Mouse (Mus musculus) fibroblast of lung, adult 2 months (primary cell): ENCODE measurements around the gene Gltp.

Experiments used
- DNase-seq: peaks from one replicate; pipeline ENCODE4 v3.0.0-alpha.2; 2011; ENCODE audit warnings: low read depth

Gene Gltp

DNA sequence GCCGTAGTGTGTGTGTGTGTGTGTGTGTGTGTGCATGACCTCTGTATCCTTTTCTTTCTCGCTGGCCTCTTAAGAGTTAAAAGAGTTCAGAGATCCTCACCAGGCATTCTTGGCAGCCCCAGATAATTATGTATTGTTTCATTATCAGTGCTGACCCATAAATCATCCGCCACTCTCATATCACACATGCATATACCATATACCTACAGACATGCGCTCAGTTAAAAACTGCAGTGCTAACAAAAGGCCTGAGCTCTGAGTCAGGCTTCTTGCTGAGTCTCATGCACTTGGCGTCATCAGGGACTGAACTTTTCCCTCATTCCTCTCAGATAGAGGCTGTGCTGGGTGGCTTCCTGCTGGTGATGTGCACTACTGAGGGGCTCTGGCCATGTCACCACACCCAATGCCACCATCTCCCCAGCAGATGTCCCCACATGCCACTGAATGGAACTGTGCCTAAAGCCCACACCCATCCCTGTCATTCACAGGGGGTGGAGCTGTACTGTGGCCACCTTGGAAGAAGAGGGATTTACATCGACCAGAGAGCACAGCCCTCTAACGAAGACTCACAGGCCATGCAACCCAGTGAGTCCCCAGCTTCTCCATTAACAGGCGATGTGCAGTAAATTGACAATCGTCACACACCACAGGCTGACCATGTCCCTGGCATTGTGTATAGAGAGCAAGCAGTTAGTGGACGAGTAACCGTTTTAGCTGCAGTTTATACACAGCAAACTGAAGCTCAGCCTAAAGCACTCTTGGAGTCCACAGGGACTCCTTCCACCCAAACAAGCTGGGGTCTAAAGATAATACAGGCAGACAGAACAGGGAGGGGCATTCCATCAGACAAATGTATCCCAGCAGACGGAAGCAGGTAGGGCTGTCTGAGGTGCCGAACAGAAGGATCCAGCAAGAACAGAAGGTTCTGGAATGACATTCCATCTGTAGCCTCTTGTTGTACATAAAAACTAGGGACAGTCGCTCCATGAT is 11.9 kb upstream of the Gltp start:
- no peak for DNase-seq

DNA sequence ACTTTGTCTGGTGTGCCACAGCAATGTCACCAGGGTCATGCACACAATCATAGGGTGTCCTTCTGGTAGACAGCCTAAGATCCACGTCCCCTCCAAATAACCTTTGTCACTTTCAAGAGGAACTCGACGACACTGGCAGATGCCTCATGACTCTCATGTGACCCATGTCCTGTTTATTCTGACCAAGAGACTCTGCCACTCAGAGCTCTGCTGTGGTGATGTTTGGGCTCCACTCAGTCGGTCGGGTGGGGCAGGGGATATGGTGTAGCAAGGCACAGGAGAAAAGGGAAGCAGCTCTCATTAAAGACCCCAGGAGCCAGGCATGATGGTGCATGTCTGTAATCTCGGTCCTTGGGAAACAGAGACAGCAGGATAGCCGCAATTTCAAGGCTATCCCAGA is 8.2 kb upstream of the Gltp start:
- no peak for DNase-seq

DNA sequence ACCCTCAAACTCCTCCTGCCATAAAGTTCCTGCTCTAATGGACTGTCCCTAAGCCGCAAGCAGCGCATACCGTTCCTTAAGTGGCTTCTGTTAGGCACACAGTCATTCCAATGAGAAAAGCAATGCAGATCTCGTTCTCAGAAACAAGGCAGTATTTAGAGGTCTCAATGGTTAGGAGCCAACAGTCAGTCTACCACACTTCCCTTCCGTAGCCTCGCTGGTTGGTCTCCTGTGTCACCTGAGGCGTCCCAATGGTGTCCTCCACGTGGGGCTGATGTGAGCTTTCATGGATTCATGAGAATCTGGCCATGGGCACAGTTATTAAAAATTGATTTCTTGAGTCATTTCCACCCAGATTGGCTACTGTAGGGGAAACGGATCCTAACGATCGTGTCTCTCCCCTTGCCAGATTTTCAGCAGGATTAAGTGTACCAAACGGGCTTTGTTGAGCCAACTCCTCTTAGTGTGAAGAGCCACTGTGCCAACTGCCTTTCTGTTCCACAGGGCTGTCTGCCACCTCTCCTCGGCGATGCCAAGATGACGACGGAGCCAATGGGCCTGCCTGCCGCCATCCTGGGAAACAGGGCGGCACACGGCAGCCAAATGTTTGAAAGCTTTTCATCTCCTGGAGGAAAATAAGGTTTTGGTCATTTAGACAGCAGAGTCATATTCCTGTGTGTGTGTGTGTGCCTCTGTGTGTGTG is 7.4 kb upstream of the Gltp start:
- no peak for DNase-seq

DNA sequence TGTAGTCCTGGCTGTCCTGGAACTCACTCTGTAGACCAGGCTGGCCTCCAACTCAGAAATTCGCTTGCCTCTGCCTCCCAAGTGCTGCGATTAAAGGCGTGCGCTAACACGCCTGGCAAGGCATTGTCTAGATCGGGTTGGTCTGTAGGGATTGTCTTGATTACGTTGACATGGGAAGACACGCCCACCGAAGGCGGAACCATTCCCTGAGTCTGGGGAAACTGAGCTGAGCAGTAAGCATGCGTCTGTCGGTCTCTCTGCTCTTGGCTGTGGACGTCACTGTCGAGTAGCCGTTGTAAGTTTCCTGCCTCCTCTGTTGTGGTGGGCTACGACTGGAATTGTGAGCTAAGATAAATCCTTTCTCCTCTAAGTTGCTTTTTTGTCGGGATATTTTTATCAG is 6.2 kb upstream of the Gltp start:
- DNase-seq, result no peak

DNA sequence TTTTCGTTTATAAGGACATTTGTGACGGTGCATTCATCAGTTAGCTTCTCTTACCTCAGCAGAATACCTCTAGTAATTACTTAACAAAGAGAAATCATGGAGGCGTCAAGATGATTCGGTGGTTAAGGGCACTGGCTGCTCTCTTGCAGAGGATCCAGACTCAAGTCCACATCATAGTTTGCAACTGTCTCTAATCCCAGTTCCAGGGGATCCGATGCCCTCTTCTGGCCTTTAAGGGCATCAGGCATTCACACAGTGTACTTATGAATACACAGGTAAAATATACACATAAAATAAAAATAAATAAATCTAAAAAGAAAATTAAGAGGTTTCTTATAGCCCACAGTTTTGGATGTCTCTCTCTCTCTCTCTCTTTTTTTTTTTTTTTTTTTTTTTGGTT is 5.0 kb upstream of the Gltp start:
- DNase-seq, result no peak

DNA sequence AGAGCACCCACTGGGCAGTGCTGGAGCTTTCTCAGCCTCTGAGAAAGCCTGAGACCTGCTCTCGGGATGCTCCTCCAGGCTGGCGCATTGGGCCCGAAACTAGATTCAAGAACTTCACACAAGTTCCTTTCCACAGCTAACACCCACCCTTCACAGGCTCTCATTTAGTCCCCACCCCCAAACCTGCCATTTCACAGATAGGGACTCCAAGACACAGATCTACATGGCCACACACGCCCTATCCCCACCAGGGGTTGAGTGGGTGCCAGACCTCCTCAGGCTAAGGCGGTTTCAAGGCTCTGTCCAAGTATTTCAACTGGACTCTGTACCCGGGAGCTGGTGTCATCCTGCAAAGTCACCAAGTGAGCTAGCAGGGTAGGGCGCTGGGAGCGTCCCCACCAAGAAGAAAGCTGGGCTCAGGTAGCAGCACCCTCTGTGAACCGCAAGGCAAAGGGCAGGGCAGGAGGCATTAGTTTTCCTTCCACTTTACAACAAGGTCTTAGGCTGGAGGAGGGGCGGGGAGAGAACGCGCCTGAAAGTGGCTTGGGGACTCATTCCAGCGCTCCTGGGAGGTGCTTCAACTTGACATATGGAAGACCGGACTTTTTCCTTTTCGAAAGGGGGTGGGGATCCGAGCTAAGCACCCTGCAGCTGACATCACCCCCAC is 951 bp downstream of the Gltp start:
- no peak for DNase-seq

DNA sequence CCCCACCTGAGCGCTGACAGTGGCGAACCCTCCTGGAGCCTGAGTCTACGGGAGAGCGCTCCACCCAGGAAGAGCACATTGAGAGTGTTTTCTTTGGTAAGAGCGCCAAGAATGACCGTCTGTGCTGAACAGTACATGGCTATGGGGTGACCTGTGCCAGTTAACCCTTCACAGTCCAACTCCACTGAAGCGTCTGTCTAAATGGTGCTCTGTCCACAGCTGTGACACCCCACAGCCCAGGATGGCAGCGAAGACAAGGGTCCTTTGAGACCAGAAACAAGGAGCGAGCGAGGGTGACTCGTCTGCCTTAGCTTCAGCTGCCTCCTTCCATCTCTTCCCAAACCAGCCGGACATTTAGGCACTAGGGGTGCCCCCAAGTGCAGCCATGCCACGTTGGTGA is 2.1 kb downstream of the Gltp start:
- no peak for DNase-seq

DNA sequence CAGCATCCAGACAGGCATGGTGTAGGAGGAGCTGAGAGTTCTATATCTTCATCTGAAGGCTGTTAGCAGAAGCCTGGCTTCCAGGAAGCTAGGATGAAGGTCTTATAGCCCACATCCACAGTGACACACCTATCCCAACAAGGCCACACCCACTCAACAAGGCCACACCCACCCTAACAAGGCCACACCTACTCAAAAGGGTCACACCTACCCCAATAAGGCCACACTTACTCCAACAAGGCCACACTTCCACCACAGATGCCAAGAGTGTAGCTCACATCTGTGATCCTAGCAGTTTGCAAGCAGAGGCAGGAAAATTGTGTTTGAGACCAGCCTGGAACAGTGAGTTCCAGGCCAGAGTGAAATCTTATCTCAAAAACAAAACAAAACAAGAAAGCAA is 2.9 kb downstream of the Gltp start:
- DNase-seq, result no peak

DNA sequence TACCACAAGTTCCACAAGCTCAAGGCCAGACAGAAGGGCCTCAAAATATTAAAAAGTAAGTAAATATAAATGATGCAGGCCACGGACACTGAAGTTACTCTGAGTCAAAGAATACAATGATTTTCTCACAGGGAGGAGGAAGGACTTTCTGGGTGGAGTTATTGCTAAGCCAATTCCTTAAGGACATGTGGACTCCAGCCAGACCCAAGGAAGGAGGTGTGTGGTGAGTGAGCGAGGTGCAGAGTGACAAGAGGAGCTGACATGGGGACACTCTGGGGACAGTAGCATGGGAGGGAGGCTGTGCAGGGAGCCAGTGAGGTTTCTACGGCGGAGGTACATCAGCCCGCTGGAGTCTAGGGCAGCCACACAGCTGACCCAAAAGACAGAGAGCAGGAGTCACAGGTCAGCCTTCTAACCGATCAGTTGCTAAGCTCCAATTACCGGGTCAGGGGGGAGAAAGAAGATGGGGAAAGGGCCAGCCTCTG is 4.0 kb downstream of the Gltp start:
- no peak for DNase-seq

DNA sequence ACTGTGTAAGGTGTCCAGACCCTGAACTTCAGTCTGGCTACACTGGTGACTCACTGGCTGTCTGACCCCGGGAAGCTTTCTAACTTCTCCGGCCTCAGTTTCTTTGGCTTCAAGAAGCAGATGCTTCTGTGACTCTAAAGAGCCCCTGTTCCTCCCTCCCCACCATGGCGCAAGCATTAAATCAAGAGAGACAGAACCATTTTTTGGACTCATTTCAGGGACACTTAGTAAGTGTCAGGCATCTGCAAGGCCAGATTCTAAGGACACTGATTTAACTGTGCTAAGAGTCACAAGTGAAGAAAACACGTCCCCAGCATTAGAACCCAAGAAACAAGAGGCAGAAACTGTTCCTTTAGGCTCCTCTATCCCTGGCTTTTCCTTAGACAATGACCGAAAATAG is 4.8 kb downstream of the Gltp start:
- no peak for DNase-seq

DNA sequence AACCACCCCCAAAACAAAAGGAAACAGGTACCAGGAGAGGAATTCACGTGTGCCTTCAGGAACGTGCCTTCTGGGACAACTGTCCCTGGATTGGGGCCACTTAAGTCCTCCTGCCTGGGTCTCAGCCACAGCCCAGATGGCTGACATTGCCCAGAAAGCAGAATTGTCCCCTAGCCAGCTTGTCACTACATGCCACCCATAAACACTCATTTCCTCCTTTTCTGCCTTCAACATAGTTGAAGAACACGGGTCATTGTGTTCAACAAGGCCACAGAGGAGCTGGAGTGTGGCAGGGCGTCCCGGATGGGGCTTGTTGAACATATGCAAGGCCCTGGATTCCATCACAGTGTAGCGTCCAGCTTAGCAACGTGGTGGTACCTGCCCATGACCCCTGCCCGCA is 9.1 kb downstream of the Gltp start:
- DNase-seq, result no peak

DNA sequence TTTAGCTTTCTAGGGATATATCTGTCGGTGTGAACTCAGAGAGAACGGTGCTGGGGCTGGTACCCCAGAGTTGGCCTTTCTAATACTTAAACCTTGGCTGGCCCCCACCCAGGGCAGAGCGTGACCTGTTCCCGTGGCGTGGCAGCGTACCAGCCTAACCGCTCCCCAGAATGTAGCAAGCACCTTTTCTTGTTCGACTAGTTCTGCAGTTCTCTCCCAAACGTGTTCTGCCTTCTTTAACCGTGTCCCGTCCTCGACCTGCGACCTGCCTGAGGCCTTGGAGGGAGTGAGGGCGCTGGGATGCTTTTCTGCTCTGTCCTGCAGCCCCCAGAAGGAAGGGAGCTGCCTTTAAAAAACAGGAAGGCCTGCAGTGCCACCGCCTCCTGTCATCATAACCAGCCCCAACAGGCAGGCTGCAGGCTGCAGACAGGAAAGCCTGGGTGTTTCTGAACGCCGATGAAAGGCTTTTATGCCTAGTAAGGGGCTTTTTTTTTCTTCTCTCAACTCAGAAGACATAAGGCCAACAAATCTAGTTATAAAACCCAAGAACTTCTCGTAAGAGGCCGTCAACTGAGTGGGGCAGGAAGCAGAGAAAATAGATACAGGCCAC is 10.0 kb downstream of the Gltp start:
- DNase-seq, result no peak

DNA sequence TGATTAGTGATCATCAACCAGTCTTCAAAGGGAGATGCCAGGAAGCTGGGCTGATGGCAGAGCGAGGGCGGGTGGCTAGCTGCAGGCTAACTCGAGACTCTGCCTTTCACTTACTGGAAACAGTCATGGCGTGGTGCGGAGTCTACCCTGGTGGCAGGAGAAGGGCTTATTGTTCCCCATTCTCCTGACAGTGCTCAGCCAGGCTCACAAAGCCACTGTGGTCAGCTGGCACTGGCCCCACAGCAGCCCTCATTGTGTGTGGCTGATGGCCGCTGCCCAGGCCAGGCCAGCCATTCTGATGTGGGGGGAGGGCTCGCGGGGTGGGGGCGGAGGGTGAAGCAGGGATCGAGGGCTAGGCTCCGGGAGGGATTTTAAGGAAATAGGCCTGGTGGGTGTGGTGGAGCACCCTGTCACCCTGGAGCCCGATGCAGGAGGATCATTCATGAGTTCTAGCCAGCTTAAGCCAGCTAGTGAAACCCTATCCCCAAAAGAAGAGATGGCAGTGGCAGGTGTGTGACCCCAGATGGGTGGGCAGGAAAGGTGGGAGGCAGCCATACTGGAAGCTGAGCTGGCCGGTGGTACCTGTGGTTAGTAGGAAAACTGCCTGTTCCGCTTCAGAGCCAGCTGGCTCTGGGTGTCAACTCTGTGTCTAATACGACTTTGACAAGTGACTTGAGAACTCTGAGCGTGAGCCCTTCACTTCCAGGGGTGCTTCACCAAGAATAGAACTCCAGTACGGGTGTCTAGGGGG is 10.8 kb downstream of the Gltp start:
- no peak for DNase-seq

DNA sequence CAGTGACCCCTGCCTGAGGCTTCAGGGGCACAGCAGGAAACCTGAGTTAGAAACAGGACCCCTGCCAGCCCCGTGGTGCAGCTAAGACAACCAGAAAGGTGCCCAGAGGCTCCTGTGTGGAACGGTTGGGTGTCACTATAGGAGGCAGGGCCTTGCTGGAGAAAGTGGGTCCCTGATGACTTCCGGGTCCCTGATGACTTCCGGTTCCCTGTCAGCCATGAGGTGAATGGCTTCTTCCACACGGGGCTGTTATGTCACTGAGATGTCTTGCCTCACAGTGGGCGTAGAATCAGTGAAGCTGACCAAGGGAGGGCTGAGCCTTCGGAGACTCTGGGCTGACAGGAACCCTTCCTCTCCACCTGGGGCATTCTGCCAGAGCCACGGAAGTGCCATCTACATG is 16.2 kb downstream of the Gltp start:
- DNase-seq, result no peak

DNA sequence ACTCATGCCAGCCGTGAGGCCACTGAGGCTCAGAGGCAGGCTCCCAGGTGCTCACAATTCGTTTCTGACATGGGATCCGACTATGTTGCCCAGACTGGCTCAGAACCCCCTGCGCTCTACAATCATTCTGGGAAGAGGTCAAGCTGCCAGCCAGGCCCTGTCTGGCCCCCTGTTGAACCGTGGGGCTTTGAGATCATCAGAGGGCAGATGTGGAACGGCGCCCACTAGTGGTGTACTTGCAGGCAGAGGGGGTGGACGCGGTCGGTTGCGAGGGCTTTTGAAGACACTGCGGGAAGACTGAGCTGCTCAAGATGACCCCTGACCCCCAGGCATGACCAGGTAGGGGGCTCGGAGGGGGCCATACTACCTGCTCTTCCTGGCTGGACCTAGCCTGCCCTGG is 17.7 kb downstream of the Gltp start:
- DNase-seq, result no peak

DNA sequence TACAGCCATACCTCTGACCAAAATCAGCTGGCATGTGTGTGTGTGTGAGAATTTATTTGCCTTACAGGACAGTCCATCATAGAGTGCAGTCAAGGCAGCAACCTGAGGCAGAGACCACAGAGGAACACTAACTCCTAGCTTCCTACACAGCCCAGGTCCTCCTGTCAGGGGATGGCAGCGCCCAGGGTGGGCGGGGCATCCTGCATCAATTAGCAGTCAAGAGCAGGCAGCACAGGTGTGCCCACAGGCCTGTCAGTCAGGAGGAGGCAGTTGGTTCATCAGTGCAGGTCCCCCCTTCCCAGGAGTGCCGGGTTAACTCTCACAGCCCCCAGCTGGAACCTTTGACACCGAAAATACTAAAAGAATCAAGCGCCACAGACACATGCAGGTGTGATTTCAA is 21.8 kb downstream of the Gltp start:
- DNase-seq, result no peak

DNA sequence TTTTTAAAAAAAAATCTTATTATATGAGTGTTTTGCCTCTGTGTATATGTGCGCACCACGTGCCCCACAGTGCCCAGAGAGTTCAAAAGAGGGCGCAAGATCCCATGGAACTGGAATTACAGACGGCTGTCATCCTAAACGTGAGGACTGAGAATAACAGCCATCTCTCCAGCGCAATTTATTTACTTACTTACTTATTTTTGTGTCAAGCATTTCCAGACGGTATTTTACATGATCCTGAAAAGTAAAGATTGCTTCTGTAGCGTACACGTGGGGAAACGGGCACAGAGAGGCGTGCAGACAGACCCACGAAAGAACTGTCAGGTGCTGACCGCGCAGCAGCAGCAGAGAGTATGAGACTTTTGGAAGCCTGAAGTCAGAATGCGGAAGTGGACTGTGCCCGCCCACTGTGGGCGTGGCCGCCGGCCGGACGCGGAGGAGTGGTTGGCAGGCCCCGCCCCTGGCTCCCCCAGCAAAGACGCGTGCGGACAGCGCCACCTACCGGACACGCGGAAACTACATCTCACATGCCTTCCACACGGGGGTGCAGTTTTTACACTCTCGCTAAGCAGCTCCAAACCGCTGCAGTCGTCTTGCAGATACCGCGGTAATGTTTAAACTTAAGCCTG is 23.4 kb downstream of the Gltp start:
- DNase-seq, result peak; percentile 98

DNA sequence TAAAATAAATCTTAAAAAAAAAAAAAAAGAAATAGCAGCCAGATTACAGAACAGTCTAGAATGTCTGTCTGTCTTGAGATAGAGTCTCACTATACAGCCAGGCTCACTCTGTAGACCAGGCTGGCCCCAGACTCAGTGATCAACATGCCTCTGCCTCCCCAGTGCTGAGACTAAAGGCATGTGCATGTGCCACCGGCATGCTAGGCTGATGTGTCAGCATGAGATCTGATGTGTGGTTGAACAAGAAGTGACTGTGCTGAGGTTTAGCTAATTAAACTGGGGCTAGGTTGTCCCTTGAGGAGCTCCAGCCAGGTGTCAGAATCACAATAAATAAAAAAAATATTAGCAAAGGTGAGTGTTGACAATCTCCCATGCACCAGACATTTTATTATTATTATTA is 24.1 kb downstream of the Gltp start:
- no peak for DNase-seq

DNA sequence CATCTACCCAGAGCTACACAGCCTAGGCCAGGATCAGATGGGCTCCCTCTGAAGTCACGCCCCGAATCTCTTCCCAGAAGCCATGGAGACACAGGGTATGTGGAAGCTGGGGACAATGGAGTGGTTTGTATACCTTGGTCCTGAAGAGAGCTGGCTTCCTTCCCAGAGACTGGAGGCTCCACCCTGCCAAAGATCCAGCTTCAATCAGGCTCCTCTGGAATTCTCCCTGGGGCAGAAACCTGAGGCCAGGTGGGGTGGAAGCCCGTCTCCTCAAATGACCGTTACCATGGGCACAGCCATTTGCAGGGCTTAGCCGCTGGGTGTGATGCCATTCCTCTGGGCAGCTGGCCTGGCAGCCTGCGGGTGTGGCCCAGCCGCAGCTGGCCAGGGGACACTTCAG is 26.0 kb downstream of the Gltp start:
- no peak for DNase-seq

DNA sequence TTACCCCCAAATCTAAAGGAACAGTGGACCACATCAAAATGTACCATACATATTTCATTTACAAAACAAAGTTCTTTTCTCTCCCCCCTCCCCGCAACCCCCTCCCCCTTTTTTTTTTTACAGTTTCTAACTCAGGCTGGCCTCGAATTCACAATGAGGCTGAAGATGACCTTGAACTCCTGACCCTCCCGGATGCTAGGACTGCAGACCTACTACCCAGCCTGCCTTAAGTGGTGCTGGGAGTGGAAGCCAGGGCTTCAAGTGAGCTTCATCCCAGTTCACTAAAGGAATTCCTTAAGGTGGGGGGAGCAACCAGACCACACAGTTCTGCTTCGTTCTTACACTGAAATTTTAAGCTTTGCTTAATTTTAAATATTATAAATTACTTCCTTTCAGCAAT is 26.6 kb downstream of the Gltp start:
- DNase-seq, result no peak

DNA sequence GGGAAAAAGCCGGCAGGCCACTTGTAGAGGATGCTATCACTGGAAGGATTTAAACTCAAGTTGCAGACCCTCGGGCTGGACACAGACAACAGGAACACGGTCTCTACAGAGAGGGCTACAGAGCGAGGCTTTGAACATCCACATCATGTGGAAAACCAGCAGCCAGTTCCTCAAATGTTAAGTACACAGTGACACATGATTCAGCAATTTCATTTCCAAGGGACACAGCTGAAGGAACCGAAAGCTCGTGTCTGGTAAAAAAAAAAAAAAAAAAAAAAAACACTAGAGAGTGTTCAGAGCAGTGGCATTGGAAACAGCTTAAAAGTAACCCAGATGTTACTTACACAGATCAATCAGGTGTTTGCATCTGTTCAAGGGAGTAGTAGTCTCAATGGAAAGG is 29.8 kb downstream of the Gltp start:
- no peak for DNase-seq
